Mouse (Mus musculus) heart, embryonic 13.5 days (tissue): Measurements from ENCODE around the gene Npm1. TPM values are rescaled to one million over a fixed set of nuclear protein-coding genes. Genes with fewer than 3 reads are reported as not detected.

Experiments
- ATAC-seq: fragments of 200-750 bp; cut with Nextera tagmentation; 2 replicates; pipeline ENCODE4 v1.8.0; 2017; ENCODE audit warnings: moderate TSS enrichment; ENCODE audit not compliant: insufficient number of reproducible peaks, low FRiP score, low TSS enrichment; ENCODE audit errors: extremely low read depth
- H3K27ac ChIP-seq: fragments of 300-500 bp; sonication (generic); replicated peaks from 2 replicates; pipeline ENCODE4 v1.5.1; 2015; ENCODE audit warnings: moderate library complexity, mild to moderate bottlenecking, inconsistent platforms
- H3K27me3 ChIP-seq: fragments of 300-500 bp; sonication (generic); replicated peaks from 2 replicates; pipeline ENCODE4 v1.6.1; 2015; ENCODE audit warnings: mild to moderate bottlenecking, inconsistent platforms
- H3K36me3 ChIP-seq: fragments of 300-500 bp; sonication (generic); 2 replicates; pipeline ENCODE4 v1.6.1; 2015; ENCODE audit warnings: mild to moderate bottlenecking, inconsistent platforms
- H3K4me1 ChIP-seq: fragments of 300-500 bp; sonication (generic); 2 replicates; pipeline ENCODE4 v1.6.1; 2015; ENCODE audit warnings: inconsistent platforms
- H3K4me2 ChIP-seq: fragments of 300-500 bp; sonication (generic); 2 replicates; pipeline ENCODE4 v1.6.1; 2015; ENCODE audit warnings: inconsistent platforms, mild to moderate bottlenecking, moderate library complexity
- H3K4me3 ChIP-seq: fragments of 300-500 bp; sonication (generic); 2 replicates; pipeline ENCODE4 v1.5.1; 2015; ENCODE audit warnings: moderate library complexity, mild to moderate bottlenecking, inconsistent platforms
- H3K9ac ChIP-seq: fragments of 300-500 bp; sonication (generic); 2 replicates; pipeline ENCODE4 v1.6.1; 2015; ENCODE audit warnings: inconsistent platforms, mild to moderate bottlenecking, moderate library complexity
- H3K9me3 ChIP-seq: fragments of 300-500 bp; sonication (generic); 2 replicates; pipeline ENCODE4 v1.6.1; 2016; ENCODE audit warnings: inconsistent platforms
- WGBS: fragments of 180-500 bp; shearing (Covaris S2); methylation state at CpG from one replicate; pipeline ENCODE4 v1.1.7; 2015; ENCODE audit warnings: mixed read lengths; 5-methylcytosine and 5-hydroxymethylcytosine counted together
- polyA plus RNA-seq: library from polyadenylated mRNA; unstranded; fragments of >200 nt; fragmentation: Nextera tagmentation; extraction: Ambion mirVana; gene quantifications from 2 replicates; pipeline ENCODE4 v1.2.1, GENCODE M21; 2015

Gene Npm1
- polyA plus RNA-seq, 1 experiment from 2014 or later = 532 TPM

DNA sequence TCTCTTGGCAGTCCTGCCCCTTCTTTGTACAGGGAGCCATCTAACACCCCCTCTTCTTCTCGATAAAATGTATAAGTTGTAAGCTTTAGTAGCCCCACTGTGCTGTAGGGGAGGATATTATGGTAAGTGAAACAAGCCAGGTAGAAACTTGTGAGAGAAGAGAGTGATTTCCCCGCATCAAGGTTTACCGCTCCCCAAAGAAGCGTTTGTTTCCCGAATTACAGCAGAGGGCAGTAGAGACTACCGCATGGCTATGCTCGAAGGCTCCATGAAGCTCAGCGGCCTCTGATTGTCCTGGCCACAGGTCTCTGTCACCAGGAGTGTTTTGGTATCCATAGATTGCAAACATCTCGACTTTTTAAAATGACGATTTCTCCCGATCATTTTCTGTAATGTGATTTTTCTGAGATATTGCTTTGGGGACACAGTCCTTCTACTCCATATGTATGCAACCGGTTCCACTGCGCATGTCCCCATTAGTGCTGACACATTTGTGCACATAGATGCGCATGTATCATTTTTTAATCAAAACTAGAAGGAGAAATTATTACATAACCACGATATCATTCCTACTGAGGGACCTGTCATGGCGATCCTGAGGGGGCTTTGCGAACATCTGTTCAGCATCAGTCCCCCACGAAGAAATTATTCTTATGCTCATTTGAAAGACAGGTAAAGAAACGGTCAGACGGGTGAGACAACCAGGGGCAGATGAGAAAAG lies 13.7 kb upstream of the Npm1 start:
- no peak for ATAC-seq
- Histone ChIP-seq H3K4me2 (no peak overlapping the region), H3K27me3 (peaks cover 82% of the 10 kb centered on the region)

GRCm38 (mm10) chr11:33175768-33176167 lies 12.8 kb upstream of the Npm1 start:
- no peak overlapping the region for H3K9ac ChIP-seq
- no peak overlapping the region for H3K27ac ChIP-seq
- H3K9me3 ChIP-seq = no peaks in the 10 kb centered on the region
- peaks cover 6% of the 10 kb centered on the region for H3K4me1 ChIP-seq
- no peak overlapping the region for H3K4me2 ChIP-seq
- no peak for ATAC-seq
- H3K36me3 ChIP-seq = no peaks in the 10 kb centered on the region
- no peak overlapping the region for H3K4me3 ChIP-seq
- peaks cover 82% of the 10 kb centered on the region for H3K27me3 ChIP-seq
- 55% methylated on average over 2 of the region's 3 CpGs for WGBS

More for the DNA sequence above, 13.7 kb upstream of the Npm1 start:
- Histone ChIP-seq H3K4me1 (peaks cover 10% of the 10 kb centered on the region), H3K4me3 (no peak overlapping the region), H3K36me3 (no peaks in the 10 kb centered on the region), H3K9me3 (no peaks in the 10 kb centered on the region), H3K27ac (no peak overlapping the region), H3K9ac (0 out of 2 replicates have a peak overlapping the region, but pooled peaks have one; percentile 28)
- WGBS = 29% methylated on average over 20 of the region's 20 CpGs

DNA sequence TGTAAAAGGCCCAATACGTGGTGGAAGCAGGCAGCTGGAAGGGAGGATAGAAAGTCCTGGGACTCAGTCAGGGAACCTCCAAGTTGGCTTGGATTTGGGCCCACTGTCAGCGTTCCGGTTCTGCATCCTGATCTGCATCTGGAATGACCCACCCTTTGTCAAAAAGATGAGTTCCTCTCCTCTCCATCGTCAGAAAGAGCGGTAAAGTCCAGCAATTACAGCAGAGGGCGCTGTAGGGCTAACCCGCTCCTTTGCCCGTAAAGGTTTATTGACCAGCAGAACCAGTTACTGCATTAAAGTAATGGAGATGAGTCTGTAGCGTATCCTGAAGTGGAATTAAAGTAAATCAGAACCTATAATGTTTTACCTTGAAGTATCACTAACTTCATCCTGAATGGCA lies 7.5 kb upstream of the Npm1 start:
- ATAC-seq = no peak

GRCm38 (mm10) chr11:33162211-33162997 lies 602 bp downstream of the Npm1 start:
- Histone ChIP-seq H3K27me3 (peaks cover 2% of the 10 kb centered on the region; the same call in 1 of the 2 replicates), H3K4me2 (peak overlapping the region; percentile 77), H3K9ac (peak overlapping the region; percentile 97), H3K4me1 (peaks cover 22% of the 10 kb centered on the region), H3K9me3 (no peaks in the 10 kb centered on the region), H3K36me3 (peaks cover 40% of the 10 kb centered on the region), H3K4me3 (peak overlapping the region; percentile 99), H3K27ac (peak overlapping the region; percentile 88)
- peak; percentile 51 for ATAC-seq
- 1% methylated on average over 53 of the region's 53 CpGs for WGBS

More for the DNA sequence above, 7.5 kb upstream of the Npm1 start:
- Histone ChIP-seq H3K27me3 (peaks cover 51% of the 10 kb centered on the region), H3K36me3 (no peaks in the 10 kb centered on the region), H3K4me2 (no peak overlapping the region), H3K4me1 (no peaks in the 10 kb centered on the region), H3K27ac (no peak overlapping the region), H3K4me3 (no peak overlapping the region), H3K9me3 (no peaks in the 10 kb centered on the region), H3K9ac (no peak overlapping the region)
- WGBS = 16% methylated on average over 9 of the region's 9 CpGs

DNA sequence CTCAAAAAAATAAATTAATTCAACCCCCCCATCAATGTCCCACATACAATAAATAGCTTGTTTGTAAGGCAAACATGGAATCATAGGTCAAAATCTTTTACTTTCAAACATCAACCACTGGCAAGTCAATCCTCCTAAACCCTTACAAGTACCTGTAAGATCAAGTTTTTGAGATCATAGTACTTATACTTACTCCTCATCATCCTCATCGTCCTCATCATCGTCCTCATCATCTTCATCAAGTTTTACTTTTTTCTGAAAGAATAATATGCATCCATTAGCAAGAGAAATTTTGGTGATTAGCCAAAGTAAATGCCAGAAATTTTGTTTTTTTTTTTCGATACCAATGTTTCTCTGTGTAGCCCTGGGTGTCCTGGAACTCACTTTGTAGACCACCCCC lies 3.3 kb downstream of the Npm1 start:
- Histone ChIP-seq H3K9me3 (no peaks in the 10 kb centered on the region), H3K9ac (no peak overlapping the region), H3K27ac (no peak overlapping the region), H3K27me3 (no peaks in the 10 kb centered on the region), H3K36me3 (peaks cover 64% of the 10 kb centered on the region), H3K4me1 (peaks cover 22% of the 10 kb centered on the region), H3K4me3 (no peak overlapping the region), H3K4me2 (no peak overlapping the region)
- no peak for ATAC-seq
- 91% methylated on average over 3 of the region's 3 CpGs for WGBS

- Histone ChIP-seq H3K4me3 (no peak overlapping the region), H3K9ac (no peak overlapping the region), H3K4me1 (peaks cover 17% of the 10 kb centered on the region), H3K9me3 (no peaks in the 10 kb centered on the region), H3K36me3 (peaks cover 84% of the 10 kb centered on the region), H3K27ac (no peak overlapping the region), H3K4me2 (no peak overlapping the region), H3K27me3 (no peaks in the 10 kb centered on the region)
- WGBS = 70% methylated on average over 2 of the region's 2 CpGs
- ATAC-seq = no peak
Observed at GRCm38 (mm10) chr11:33157453-33158196, 5.4 kb downstream of the Npm1 start.

GRCm38 (mm10) chr11:33156436-33157015 lies 6.5 kb downstream of the Npm1 start:
- peaks cover 17% of the 10 kb centered on the region for H3K4me1 ChIP-seq
- ATAC-seq = no peak
- WGBS = 86% methylated on average over 4 of the region's 4 CpGs

DNA sequence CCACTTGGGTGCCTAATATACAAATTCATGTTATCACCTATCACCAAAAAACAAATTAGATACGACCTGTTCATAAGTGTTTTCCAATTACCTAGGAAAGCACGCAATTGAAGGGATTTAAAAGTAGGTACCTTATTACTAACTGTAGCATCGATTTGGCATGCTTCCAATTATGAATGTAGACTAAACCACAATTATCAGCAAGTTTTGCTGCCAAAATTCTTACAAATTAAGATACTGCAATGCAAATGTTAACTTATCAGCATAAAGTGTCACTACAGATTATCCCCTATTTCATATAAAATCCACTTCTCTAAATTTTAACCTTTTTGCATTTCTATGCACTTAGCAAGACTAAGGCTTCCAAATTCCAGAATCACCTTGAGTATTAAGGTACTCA lies 8.5 kb downstream of the Npm1 start:
- Histone ChIP-seq H3K4me1 (no peaks in the 10 kb centered on the region), H3K36me3 (peaks cover 94% of the 10 kb centered on the region), H3K4me3 (no peak overlapping the region), H3K9me3 (no peaks in the 10 kb centered on the region), H3K27ac (no peak overlapping the region), H3K27me3 (no peaks in the 10 kb centered on the region), H3K4me2 (no peak overlapping the region), H3K9ac (no peak overlapping the region)
- ATAC-seq = no peak
- 90% methylated on average over 3 of the region's 3 CpGs for WGBS

More at GRCm38 (mm10) chr11:33156436-33157015, 6.5 kb downstream of the Npm1 start:
- no peak overlapping the region for H3K27ac ChIP-seq
- H3K27me3 ChIP-seq = no peaks in the 10 kb centered on the region
- peaks cover 94% of the 10 kb centered on the region for H3K36me3 ChIP-seq
- H3K4me2 ChIP-seq = no peak overlapping the region
- no peaks in the 10 kb centered on the region for H3K9me3 ChIP-seq
- no peak overlapping the region for H3K4me3 ChIP-seq
- H3K9ac ChIP-seq = no peak overlapping the region

- Histone ChIP-seq H3K27me3 (no peaks in the 10 kb centered on the region), H3K36me3 (peaks cover 83% of the 10 kb centered on the region), H3K27ac (no peak overlapping the region), H3K9ac (no peak overlapping the region), H3K9me3 (no peaks in the 10 kb centered on the region), H3K4me3 (no peak overlapping the region), H3K4me1 (peaks cover 2% of the 10 kb centered on the region), H3K4me2 (no peak overlapping the region)
- 88% methylated on average over 1 of the region's 1 CpGs for WGBS
- ATAC-seq = no peak
Observed at GRCm38 (mm10) chr11:33152997-33153396, 10.0 kb downstream of the Npm1 start.

- Histone ChIP-seq H3K4me3 (no peak overlapping the region), H3K4me2 (no peak overlapping the region), H3K9me3 (no peaks in the 10 kb centered on the region), H3K9ac (no peak overlapping the region), H3K4me1 (peaks cover 14% of the 10 kb centered on the region), H3K36me3 (peaks cover 72% of the 10 kb centered on the region), H3K27me3 (peaks cover 8% of the 10 kb centered on the region; the same call in 1 of the 2 replicates), H3K27ac (no peak overlapping the region)
- 79% methylated on average over 4 of the region's 4 CpGs for WGBS
- no peak for ATAC-seq
Observed at GRCm38 (mm10) chr11:33151780-33152145, 11.2 kb downstream of the Npm1 start.
